Mouse (Mus musculus): ENCODE measurements around the gene Zfp709. TPM values are rescaled to one million over a fixed set of nuclear protein-coding genes. Genes with fewer than 3 reads are reported as not detected.

Zfp709 gene
- total and polyA plus RNA-seq, 3 experiments = 3.0 to 7.2 TPM; not detected in 1

GRCm38 (mm10) chr8:71906809-71907208 is 25.0 kb downstream of the Zfp709 start:
- Histone ChIP-seq H3K9ac (ENCODE audit: control insufficient read depth, low read depth, low read length, poor library complexity, severe bottlenecking) (no peak overlapping the region), H3K79me2 (ENCODE audit: control insufficient read depth, insufficient read depth, low read length, poor library complexity) (peaks cover 21% of the 10 kb centered on the region), H3K4me3 (ENCODE audit: control insufficient read depth in 1 of 2, insufficient read depth in 1 of 2, low read depth in 2 of 2, low read length in 2 of 2) (no peak overlapping the region), H3K4me1 (ENCODE audit: control insufficient read depth in 1 of 2, insufficient read depth in 2 of 2, low read length in 2 of 2) (peaks cover 6 to 13% of the 10 kb centered on the region in 2 experiments), H3K27ac (ENCODE audit: control insufficient read depth, low read depth, low read length) (peak overlapping the region; percentile 99; the same call in 1 of the 2 replicates), H3K27me3 (ENCODE audit: control insufficient read depth in 1 of 2, insufficient read depth in 2 of 2, low read length in 2 of 2) (no peaks in the 10 kb centered on the region), H3K36me3 (ENCODE audit: control insufficient read depth in 1 of 2, insufficient read depth in 2 of 2, low read length in 2 of 2) (peaks cover 0 to 21% of the 10 kb centered on the region in 2 experiments; a peak in 2 of 4 replicates), H3K9me3 (replicated peaks; ENCODE audit: insufficient read depth, low read length) (no peaks in the 10 kb centered on the region)
- TF ChIP-seq RCOR1 (IDR thresholded peaks at IDR 0.05; ENCODE audit: low read depth, low read length) = no peak
- TF ChIP-seq EP300 (IDR thresholded peaks at IDR 0.05; ENCODE audit: low read depth in 1 of 2, low read length in 2 of 2) = peak; percentile 42 to 64
- no peak for TF ChIP-seq CHD1 (IDR thresholded peaks at IDR 0.05; ENCODE audit: low read depth, low read length)
- peak; percentile 63 for TF ChIP-seq GATA1 (IDR thresholded peaks at IDR 0.05; ENCODE audit: low read depth, low read length)
- TF ChIP-seq MAFK (IDR thresholded peaks at IDR 0.05; ENCODE audit: borderline replicate concordance, low read depth, low read length) = no peak
- TF ChIP-seq RAD21 (IDR thresholded peaks at IDR 0.05; ENCODE audit: low read depth, low read length) = no peak
- TF ChIP-seq GABPA (IDR thresholded peaks at IDR 0.05; ENCODE audit: low read depth, low read length) = no peak
- TF ChIP-seq MYB (IDR thresholded peaks at IDR 0.05; ENCODE audit: low read depth, low read length) = no peak
- 0 out of 2 replicates have a peak, but pooled peaks have one; percentile 11 for TF ChIP-seq TAL1 (IDR thresholded peaks at IDR 0.05; ENCODE audit: low read length)
- TF ChIP-seq ZNF384 (IDR thresholded peaks at IDR 0.05; ENCODE audit: low read depth, low read length) = no peak
- no peak for TF ChIP-seq UBTF (IDR thresholded peaks at IDR 0.05; ENCODE audit: borderline replicate concordance, insufficient read depth, low read depth, low read length)
- no peak for TF ChIP-seq MAZ (IDR thresholded peaks at IDR 0.05; ENCODE audit: low read depth, low read length)
- 0 out of 2 replicates have a peak, but pooled peaks have one; percentile 16 for TF ChIP-seq ETS1 (IDR thresholded peaks at IDR 0.05; ENCODE audit: low read depth, low read length)
- no peak for TF ChIP-seq ZMIZ1 (IDR thresholded peaks at IDR 0.05; ENCODE audit: low read depth, low read length)
- TF ChIP-seq TCF12 (IDR thresholded peaks at IDR 0.05; ENCODE audit: low read depth, low read length) = peak; percentile 13; the same call in 1 of the 2 replicates
- no peak for TF ChIP-seq POLR2AphosphoS2 (IDR thresholded peaks at IDR 0.05; ENCODE audit: low read length)
- DNase-seq (ENCODE audit: low read depth, low spot score) = peak; percentile 59

- Histone ChIP-seq H3K36me3 (ENCODE audit: control insufficient read depth in 1 of 2, insufficient read depth in 2 of 2, low read length in 2 of 2) (peaks cover 0 to 26% of the 10 kb centered on the region in 2 experiments; a peak in 3 of 4 replicates), H3K9ac (ENCODE audit: control insufficient read depth, low read depth, low read length, poor library complexity, severe bottlenecking) (peak overlapping the region; percentile 91), H3K4me1 (ENCODE audit: control insufficient read depth in 1 of 2, insufficient read depth in 2 of 2, low read length in 2 of 2) (peaks cover 6 to 13% of the 10 kb centered on the region in 2 experiments), H3K79me2 (ENCODE audit: control insufficient read depth, insufficient read depth, low read length, poor library complexity) (peaks cover 29% of the 10 kb centered on the region), H3K4me3 (ENCODE audit: control insufficient read depth in 1 of 2, insufficient read depth in 1 of 2, low read depth in 2 of 2, low read length in 2 of 2) (peak overlapping the region; percentile 71 to 85), H3K27ac (ENCODE audit: control insufficient read depth, low read depth, low read length) (peak overlapping the region; percentile 99), H3K27me3 (ENCODE audit: control insufficient read depth in 1 of 2, insufficient read depth in 2 of 2, low read length in 2 of 2) (no peaks in the 10 kb centered on the region), H3K9me3 (replicated peaks; ENCODE audit: insufficient read depth, low read length) (no peaks in the 10 kb centered on the region)
- peak; percentile 92 for DNase-seq (ENCODE audit: low read depth, low spot score)
- TF ChIP-seq TAL1 (IDR thresholded peaks at IDR 0.05; ENCODE audit: low read length) (peak; percentile 96), RCOR1 (IDR thresholded peaks at IDR 0.05; ENCODE audit: low read depth, low read length) (no peak), EP300 (IDR thresholded peaks at IDR 0.05; ENCODE audit: low read depth in 1 of 2, low read length in 2 of 2) (peak; percentile 91 to 96), POLR2A (IDR thresholded peaks at IDR 0.05; ENCODE audit: control insufficient read depth in 1 of 2, insufficient read depth in 1 of 2, low read depth in 1 of 2, low read length in 2 of 2, poor library complexity in 1 of 2) (peak in 1 of 2 experiments; percentile 91; a peak in 3 of 4 replicates), JUND (IDR thresholded peaks at IDR 0.05; ENCODE audit: low read depth, low read length) (0 out of 2 replicates have a peak, but pooled peaks have one; percentile 23), GABPA (IDR thresholded peaks at IDR 0.05; ENCODE audit: low read depth, low read length) (no peak; the same call in 1 of the 2 replicates), ETS1 (IDR thresholded peaks at IDR 0.05; ENCODE audit: low read depth, low read length) (peak; percentile 92), GATA1 (IDR thresholded peaks at IDR 0.05; ENCODE audit: low read depth, low read length) (peak; percentile 92), E2F4 (IDR thresholded peaks at IDR 0.05; ENCODE audit: borderline replicate concordance, low read depth, low read length) (no peak), MEF2A (IDR thresholded peaks at IDR 0.05; ENCODE audit: extremely low read depth, insufficient replicate concordance, low read depth, low read length, poor library complexity, severe bottlenecking) (peak; percentile 87), NELFE (IDR thresholded peaks at IDR 0.05; ENCODE audit: low read depth, low read length) (peak; percentile 68), POLR2AphosphoS5 (IDR thresholded peaks at IDR 0.05; ENCODE audit: borderline replicate concordance, low read depth, low read length) (peak; percentile 44; the same call in 1 of the 2 replicates), ZMIZ1 (IDR thresholded peaks at IDR 0.05; ENCODE audit: low read depth, low read length) (peak; percentile 68; the same call in 1 of the 2 replicates), CHD1 (IDR thresholded peaks at IDR 0.05; ENCODE audit: low read depth, low read length) (no peak), MYB (IDR thresholded peaks at IDR 0.05; ENCODE audit: low read depth, low read length) (peak; percentile 93), SMC3 (IDR thresholded peaks at IDR 0.05; ENCODE audit: low read depth, low read length) (no peak), MAFK (IDR thresholded peaks at IDR 0.05; ENCODE audit: borderline replicate concordance, low read depth, low read length) (no peak), ZC3H11A (IDR thresholded peaks at IDR 0.05; ENCODE audit: low read depth, low read length) (no peak), MAX (IDR thresholded peaks at IDR 0.05; ENCODE audit: low read length) (no peak; the same call in 1 of the 2 replicates), TBP (IDR thresholded peaks at IDR 0.05; ENCODE audit: low read depth, low read length) (peak; percentile 96), TCF12 (IDR thresholded peaks at IDR 0.05; ENCODE audit: low read depth, low read length) (peak; percentile 93), KAT2A (conservative IDR thresholded peaks at IDR 0.05; ENCODE audit: low read depth, low read length) (0 out of 2 replicates have a peak, but pooled peaks have one; percentile 30), CHD2 (IDR thresholded peaks at IDR 0.05; ENCODE audit: low read length) (no peak; the same call in 1 of the 2 replicates)
Measured at GRCm38 (mm10) chr8:71907798-71908257, 26.0 kb downstream of the Zfp709 start.

All from MEL (cell line).